Mouse (Mus musculus): ENCODE results near the gene Cphx1. TPM values are rescaled to one million over a fixed set of nuclear protein-coding genes. Genes with fewer than 3 reads are reported as not detected.
"Not testable (repeated sequence)": the region's sequence is repeated elsewhere in the genome, so short reads cannot be mapped to it uniquely, and the experiment has no call there.

The Cphx1 gene
- not detected for total RNA-seq (2021)
- long read RNA-seq, experiment 1, result 0 reads
- long read RNA-seq, experiment 2, result 0 reads

GRCm38 (mm10) chr14:25938004-25938403, at the start of gene Cphx1:
Gene Cphx1 (plus strand): TSS chr14:25938304.
- DNase-seq (ENCODE audit: low spot score in 2 of 2), result not testable (repeated sequence)

- not testable (repeated sequence) for DNase-seq (ENCODE audit: low spot score in 2 of 2)
Measured at GRCm38 (mm10) chr14:25894566-25894965, 43.5 kb upstream of the Cphx1 start.

- not testable (repeated sequence) for DNase-seq (ENCODE audit: low spot score in 2 of 2)
Measured at GRCm38 (mm10) chr14:25895686-25896085, 42.4 kb upstream of the Cphx1 start.

- DNase-seq (ENCODE audit: low spot score in 2 of 2), result not testable (repeated sequence)
Measured at GRCm38 (mm10) chr14:25903000-25903399, 35.1 kb upstream of the Cphx1 start, which contains the start of gene Plac9a. Gene Plac9a (minus strand): TSS chr14:25903100.

- not testable (repeated sequence) for DNase-seq (ENCODE audit: low spot score in 2 of 2)
Measured at GRCm38 (mm10) chr14:25905243-25905642, 32.9 kb upstream of the Cphx1 start.

- DNase-seq (ENCODE audit: low spot score in 2 of 2), result not testable (repeated sequence)
Measured at GRCm38 (mm10) chr14:25907272-25907671, 30.8 kb upstream of the Cphx1 start.

- not testable (repeated sequence) for DNase-seq (ENCODE audit: low spot score in 2 of 2)
Measured at GRCm38 (mm10) chr14:25908976-25909375, 29.1 kb upstream of the Cphx1 start.

- DNase-seq (ENCODE audit: low spot score in 2 of 2), result not testable (repeated sequence)
Measured at GRCm38 (mm10) chr14:25918427-25919170, 19.5 kb upstream of the Cphx1 start.

GRCm38 (mm10) chr14:25926814-25927561, 11.1 kb upstream of the Cphx1 start:
- not testable (repeated sequence) for DNase-seq (ENCODE audit: low spot score in 2 of 2)

GRCm38 (mm10) chr14:25927562-25927881, 10.6 kb upstream of the Cphx1 start, which contains the start of gene Tmem254a:
Gene Tmem254a (minus strand): TSS chr14:25927672.
- not testable (repeated sequence) for DNase-seq (ENCODE audit: low spot score in 2 of 2)

GRCm38 (mm10) chr14:25936867-25937630, 1.1 kb upstream of the Cphx1 start:
- DNase-seq (ENCODE audit: low spot score in 2 of 2), result not testable (repeated sequence)

- not testable (repeated sequence) for DNase-seq (ENCODE audit: low spot score in 2 of 2)
Measured at GRCm38 (mm10) chr14:25957861-25958260, 19.8 kb downstream of the Cphx1 start.

GRCm38 (mm10) chr14:25978371-25979241, 40.5 kb downstream of the Cphx1 start, which contains the start of gene Duxbl1:
Gene Duxbl1 (plus strand): TSS chr14:25978577.
- DNase-seq (ENCODE audit: low spot score in 2 of 2), result not testable (repeated sequence)

GRCm38 (mm10) chr14:25979242-25979941, 41.3 kb downstream of the Cphx1 start:
- DNase-seq (ENCODE audit: low spot score in 2 of 2), result not testable (repeated sequence)

GRCm38 (mm10) chr14:25981880-25982279, 43.8 kb downstream of the Cphx1 start:
- DNase-seq (ENCODE audit: low spot score in 2 of 2), result not testable (repeated sequence)
